Mouse (Mus musculus) skeletal muscle tissue, postnatal 0 days (tissue): ENCODE measurements around the gene Olfr765. TPM values are rescaled to one million over a fixed set of nuclear protein-coding genes. Genes with fewer than 3 reads are reported as not detected.

Experiments
- polyA plus RNA-seq: library from polyadenylated mRNA; unstranded; fragments of >200 nt; fragmentation: Nextera tagmentation; extraction: Ambion mirVana; gene quantifications from 2 replicates; pipeline ENCODE4 v1.2.1, GENCODE M21; 2015

Gene Olfr765
- not detected in 2 replicates for polyA plus RNA-seq

DNA sequence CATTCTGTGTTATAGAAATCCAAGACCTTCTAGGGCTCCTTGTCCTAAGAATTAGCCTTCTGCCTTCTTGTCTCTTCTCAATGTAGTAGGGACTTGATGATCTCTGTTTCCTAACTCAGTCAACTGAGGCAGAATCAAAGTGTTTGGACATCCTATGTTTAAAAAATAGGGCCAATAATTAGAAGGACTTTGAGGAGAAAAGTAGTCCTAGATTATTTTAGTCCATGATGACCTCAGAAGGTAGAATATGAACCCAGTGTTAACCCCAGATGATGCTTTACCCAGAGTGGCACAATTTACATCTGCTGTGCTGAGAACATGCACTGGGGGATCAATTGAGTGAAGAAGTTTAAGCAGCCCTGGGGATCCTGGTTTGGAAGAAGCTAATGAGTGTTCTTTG, at the start of gene Olfr765:
TSS of gene Olfr765 (minus strand) at position 101 of the 400 bp plus-strand sequence.

DNA sequence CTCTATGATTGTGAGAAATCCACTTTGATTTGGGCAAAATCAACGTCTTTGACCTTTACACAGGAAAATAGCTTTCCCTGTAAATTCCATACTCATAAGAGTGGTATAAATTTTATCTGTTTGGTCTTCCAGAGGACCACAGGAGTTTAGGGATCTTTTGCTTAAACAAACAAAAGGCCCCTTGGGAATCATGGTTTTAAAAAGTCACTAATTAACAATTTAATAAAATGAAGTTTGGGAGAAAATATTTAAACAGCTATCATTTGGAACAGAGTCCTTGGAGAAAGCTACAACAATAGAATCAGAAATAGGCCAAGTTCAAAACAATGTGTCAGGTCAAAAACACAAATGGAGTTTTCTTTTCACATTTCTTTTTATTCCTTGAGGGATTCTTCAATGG, 49.5 kb upstream of the Olfr765 start, which contains the start of gene Olfr768:
TSS of gene Olfr768 (minus strand) at position 101 of the 400 bp plus-strand sequence.

DNA sequence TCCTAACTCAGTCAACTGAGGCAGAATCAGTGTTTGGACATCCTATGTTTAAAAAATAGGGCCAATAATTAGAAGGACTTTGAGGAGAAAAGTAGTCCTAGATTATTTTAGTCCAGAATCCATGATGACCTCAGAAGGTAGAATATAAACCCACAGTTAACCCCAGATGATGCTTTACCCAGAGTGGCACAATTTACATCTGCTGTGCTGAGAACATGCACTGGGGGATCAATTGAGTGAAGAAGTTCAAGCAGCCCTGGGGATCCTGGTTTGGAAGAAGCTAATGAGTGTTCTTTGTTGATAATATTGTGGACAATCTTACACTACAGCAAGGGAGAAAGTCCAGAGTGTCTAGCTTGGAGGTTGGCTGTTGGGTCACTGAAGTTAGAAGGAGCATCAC, 33.0 kb upstream of the Olfr765 start, which contains the start of gene Olfr767:
TSS of gene Olfr767 (minus strand) at position 101 of the 400 bp plus-strand sequence.

DNA sequence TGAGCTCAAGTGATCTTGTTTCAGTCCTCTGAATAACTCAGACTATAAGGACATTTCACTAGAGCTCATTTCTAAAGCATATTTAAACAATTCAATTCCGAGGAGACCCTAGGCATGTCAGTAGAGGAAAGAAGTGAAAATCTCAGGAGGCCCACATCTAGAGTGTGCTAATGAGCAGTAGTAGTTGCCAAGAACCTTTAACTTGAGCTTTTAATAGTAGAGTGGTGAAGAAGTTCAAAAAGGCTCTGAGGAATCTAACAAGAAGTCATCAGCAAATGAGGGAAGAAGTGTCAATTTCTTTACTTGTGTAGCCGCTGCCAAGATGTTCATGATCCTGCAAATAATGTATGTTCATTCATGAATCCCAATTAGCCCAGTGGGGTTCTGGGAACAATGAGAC, 19.1 kb upstream of the Olfr765 start, which contains the start of gene Olfr766-ps1:
TSS of gene Olfr766-ps1 (minus strand) at position 101 of the 400 bp plus-strand sequence.

DNA sequence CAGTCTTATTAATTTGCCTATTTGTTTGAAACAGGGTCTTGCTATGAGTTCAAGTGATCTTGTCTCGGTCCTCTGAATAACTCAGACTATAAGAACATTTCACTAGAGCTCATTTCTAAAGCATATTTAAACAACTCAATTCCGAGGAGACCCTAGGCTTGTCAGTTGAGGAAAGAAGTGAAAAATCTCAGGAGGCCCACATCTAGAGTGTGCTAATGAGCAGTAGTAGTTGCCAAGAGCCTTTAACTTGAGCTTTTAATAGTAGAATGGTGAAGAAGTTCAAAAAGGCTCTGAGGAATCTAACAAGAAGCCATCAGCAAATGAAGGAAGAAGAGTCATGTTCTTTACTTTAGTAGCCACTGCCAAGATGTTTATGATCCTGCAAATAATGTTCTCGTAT, 10.0 kb downstream of the Olfr765 start, which contains the start of gene Olfr764-ps1:
TSS of gene Olfr764-ps1 (minus strand) at position 101 of the 400 bp plus-strand sequence.

DNA sequence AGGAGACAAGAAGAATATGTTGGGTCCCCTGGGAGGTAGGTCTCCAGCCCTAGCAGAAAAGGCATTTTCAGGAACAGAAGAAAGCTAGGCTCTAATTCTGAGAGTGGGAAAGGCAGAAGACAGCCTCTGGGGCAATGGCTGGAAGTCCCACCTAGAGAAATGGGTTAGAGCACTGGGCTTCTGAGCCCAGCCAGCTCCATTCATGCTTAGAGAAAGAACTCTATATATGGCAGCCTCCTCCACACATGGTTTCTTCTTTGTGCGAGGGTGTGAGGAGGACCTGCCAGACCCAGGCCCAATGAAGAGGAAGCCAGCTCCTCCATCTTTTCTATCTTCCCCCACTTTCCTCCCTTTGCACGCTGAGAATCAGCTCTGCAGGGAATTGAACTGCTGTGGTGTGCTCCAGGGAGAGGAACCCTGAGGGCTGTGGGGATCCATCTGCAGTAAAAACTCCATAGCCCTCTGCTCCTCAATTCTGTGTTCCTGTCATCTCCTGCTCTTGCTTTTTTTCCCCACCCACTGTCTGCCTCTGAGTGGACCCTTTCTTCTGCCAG, 39.4 kb downstream of the Olfr765 start, which contains the start of gene Olfr763:
TSS of gene Olfr763 (plus strand) at position 504 of the 554 bp plus-strand sequence.

Other genes starting within 250 kb of the Olfr765 start
- gene Dnajc14, start 245.9 kb downstream of the Olfr765 start, polyA plus RNA-seq = 28.7 TPM in 2 replicates
- 11.2 and 11.9 TPM in 2 replicates for gene Tmem198b, start 245.6 kb downstream of the Olfr765 start, polyA plus RNA-seq
- gene Sarnp, start 232.7 kb downstream of the Olfr765 start, polyA plus RNA-seq = 85.9 and 110 TPM in 2 replicates
- gene Ormdl2, start 228.4 kb downstream of the Olfr765 start, polyA plus RNA-seq = 14.4 and 18.7 TPM in 2 replicates
- gene Gdf11, start 158.3 kb downstream of the Olfr765 start, polyA plus RNA-seq = 1.7 and 2.1 TPM in 2 replicates
- 697 and 764 TPM in 2 replicates for gene Cd63, start 149.0 kb downstream of the Olfr765 start, polyA plus RNA-seq
- gene Rdh5, start 127.1 kb downstream of the Olfr765 start, polyA plus RNA-seq = 15.9 and 16.8 TPM in 2 replicates
- 280 and 296 TPM in 2 replicates for gene Bloc1s1, start 126.0 kb downstream of the Olfr765 start, polyA plus RNA-seq
- gene Itga7, start 116.2 kb downstream of the Olfr765 start, polyA plus RNA-seq = 80.0 and 81.3 TPM in 2 replicates
- gene Mettl7b, start 89.0 kb downstream of the Olfr765 start, polyA plus RNA-seq = 0.12 and 1.8 TPM in 2 replicates
- gene Olfr9, start 60.6 kb downstream of the Olfr765 start, polyA plus RNA-seq = not detected in 2 replicates
- not detected in 2 replicates for gene Olfr763, start 39.2 kb downstream of the Olfr765 start, polyA plus RNA-seq
- not detected in 2 replicates for gene Olfr764-ps1, start 10.1 kb downstream of the Olfr765 start, polyA plus RNA-seq
- gene Olfr766-ps1, start 19.0 kb upstream of the Olfr765 start, polyA plus RNA-seq = not detected in 2 replicates
- not detected in 2 replicates for gene Olfr767, start 32.9 kb upstream of the Olfr765 start, polyA plus RNA-seq
- not detected in 2 replicates for gene Olfr768, start 49.4 kb upstream of the Olfr765 start, polyA plus RNA-seq
- gene Olfr769, start 67.9 kb upstream of the Olfr765 start, polyA plus RNA-seq = not detected in 2 replicates
- not detected in 2 replicates for gene Olfr770, start 89.0 kb upstream of the Olfr765 start, polyA plus RNA-seq
- gene Olfr771, start 114.8 kb upstream of the Olfr765 start, polyA plus RNA-seq = not detected in 2 replicates
- gene Olfr772, start 127.9 kb upstream of the Olfr765 start, polyA plus RNA-seq = not detected in 2 replicates
- gene Olfr773, start 137.4 kb upstream of the Olfr765 start, polyA plus RNA-seq = not detected in 2 replicates
- not detected in 2 replicates for gene Olfr774, start 186.2 kb upstream of the Olfr765 start, polyA plus RNA-seq
- gene Olfr775, start 198.4 kb upstream of the Olfr765 start, polyA plus RNA-seq = not detected in 2 replicates
- gene Olfr776, start 209.1 kb upstream of the Olfr765 start, polyA plus RNA-seq = not detected in 2 replicates
- gene Olfr777, start 221.5 kb upstream of the Olfr765 start, polyA plus RNA-seq = not detected in 2 replicates